Mouse (Mus musculus): ENCODE measurements around the gene Epx. TPM values are rescaled to one million over a fixed set of nuclear protein-coding genes. Genes with fewer than 3 reads are reported as not detected.
A peak's percentile ranks its signal among the peaks of the same experiment; 100 is the strongest.

Gene Epx
- polyA plus RNA-seq, 1 experiment from 2014 or later: not detected

DNA sequence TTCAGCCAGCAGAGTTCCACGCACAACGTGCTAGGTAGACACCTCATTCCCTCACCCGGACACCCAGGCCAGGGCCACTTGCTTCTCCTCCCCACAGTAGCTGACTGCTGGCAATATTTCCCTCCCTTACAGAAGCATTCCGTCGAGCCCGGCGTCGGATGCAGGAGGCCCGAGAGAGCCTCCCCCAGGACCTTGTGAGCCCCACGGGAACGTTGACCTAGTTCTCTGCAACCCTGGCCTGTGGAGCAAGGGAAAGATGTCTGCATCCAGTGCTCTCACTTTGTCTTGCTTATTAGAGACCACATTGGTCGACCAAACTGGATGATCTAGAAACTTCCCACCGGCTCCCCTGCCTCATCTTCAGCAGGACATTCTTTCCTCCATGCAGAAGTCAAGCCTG is 12.5 kb downstream of the Epx start:
- Histone ChIP-seq H3K36me3 (replicated peaks) (peaks cover 56% of the 10 kb centered on the region), H3K9me3 (no peaks in the 10 kb centered on the region), H3K27ac (no peak overlapping the region), H3K4me3 (no peak overlapping the region), H3K4me1 (no peaks in the 10 kb centered on the region), H3K27me3 (ENCODE audit: poor library complexity, severe bottlenecking) (no peaks in the 10 kb centered on the region)
- 94% methylated on average over 13 of the region's 13 CpGs for WGBS
- no peak for DNase-seq (ENCODE audit: extremely low spot score, low spot score)

DNA sequence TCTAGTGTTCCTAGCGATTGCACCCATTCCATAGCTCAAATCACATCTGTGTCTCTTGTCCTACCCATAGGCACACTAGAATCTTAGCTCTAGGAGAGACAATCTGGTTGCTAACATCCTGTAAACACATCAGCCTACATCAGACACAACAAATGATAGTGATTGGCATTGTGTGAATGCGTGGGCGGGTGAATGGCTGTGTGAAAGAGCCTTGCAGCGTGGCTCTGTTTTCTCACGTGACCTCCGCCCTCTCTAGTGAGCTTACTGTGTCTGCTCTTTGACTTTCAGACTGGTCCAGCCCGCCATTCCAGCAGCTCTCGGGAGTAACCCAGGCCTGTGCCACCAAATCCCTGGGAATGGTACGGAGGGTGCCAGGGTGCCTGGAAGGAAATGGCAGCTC is 14.9 kb downstream of the Epx start:
- H3K4me3 ChIP-seq: no peak overlapping the region
- no peaks in the 10 kb centered on the region for H3K27me3 ChIP-seq (ENCODE audit: poor library complexity, severe bottlenecking)
- no peaks in the 10 kb centered on the region for H3K4me1 ChIP-seq
- WGBS: 86% methylated on average over 9 of the region's 9 CpGs
- H3K9me3 ChIP-seq: no peaks in the 10 kb centered on the region
- DNase-seq (ENCODE audit: extremely low spot score, low spot score): no peak
- no peak overlapping the region for H3K27ac ChIP-seq
- peaks cover 80% of the 10 kb centered on the region for H3K36me3 ChIP-seq (replicated peaks)

DNA sequence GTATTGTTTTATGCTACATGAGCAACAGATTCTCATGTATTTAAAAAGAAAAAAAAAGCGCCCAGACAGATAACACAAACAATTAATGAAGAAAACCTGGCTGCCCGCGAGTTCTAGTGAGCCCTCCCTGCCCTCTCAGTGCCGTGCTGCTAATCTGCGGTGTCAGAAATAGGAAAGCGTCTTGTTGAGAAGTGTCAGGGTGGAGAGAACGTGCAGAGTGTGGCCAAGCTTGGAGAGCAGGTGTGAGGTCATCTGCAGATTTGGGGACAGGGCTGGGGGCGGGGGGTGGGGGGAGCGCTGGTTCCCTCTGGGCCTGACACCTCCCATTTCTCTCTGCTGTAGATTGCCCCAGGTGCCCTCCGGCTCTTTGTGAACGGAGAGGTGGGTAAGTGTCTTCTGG is 16.1 kb downstream of the Epx start:
- Histone ChIP-seq H3K27me3 (ENCODE audit: poor library complexity, severe bottlenecking) (no peaks in the 10 kb centered on the region), H3K4me1 (no peaks in the 10 kb centered on the region), H3K4me3 (no peak overlapping the region), H3K36me3 (replicated peaks) (peaks cover 81% of the 10 kb centered on the region), H3K9me3 (no peaks in the 10 kb centered on the region), H3K27ac (no peak overlapping the region)
- DNase-seq (ENCODE audit: extremely low spot score, low spot score): no peak
- WGBS: 89% methylated on average over 11 of the region's 11 CpGs

DNA sequence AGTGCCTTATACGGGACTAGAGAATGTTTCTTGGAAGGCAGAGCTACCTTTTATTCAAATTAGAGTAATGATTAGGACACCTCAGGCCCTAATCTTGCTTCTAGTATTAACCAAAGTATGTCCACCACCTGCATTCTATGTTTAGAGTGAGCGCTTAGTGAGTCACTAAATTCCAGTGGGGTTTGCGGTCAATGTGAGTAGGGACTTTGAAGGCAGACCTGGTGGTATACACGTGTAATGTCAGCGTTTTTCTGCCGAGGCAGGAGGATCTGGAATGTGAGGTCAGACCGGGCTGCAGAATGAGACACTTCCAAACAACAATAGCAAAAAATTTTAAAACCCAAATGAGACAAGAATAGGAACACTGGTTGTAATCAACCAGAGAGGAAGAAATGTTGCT is 20.8 kb downstream of the Epx start:
- Histone ChIP-seq H3K27me3 (ENCODE audit: poor library complexity, severe bottlenecking) (no peaks in the 10 kb centered on the region), H3K27ac (no peak overlapping the region), H3K4me1 (peaks cover 14% of the 10 kb centered on the region), H3K4me3 (no peak overlapping the region), H3K36me3 (replicated peaks) (peaks cover 37% of the 10 kb centered on the region), H3K9me3 (no peaks in the 10 kb centered on the region)
- whole genome bisulfite sequencing: 90% methylated on average over 7 of the region's 7 CpGs
- DNase-seq (ENCODE audit: extremely low spot score, low spot score): no peak

DNA sequence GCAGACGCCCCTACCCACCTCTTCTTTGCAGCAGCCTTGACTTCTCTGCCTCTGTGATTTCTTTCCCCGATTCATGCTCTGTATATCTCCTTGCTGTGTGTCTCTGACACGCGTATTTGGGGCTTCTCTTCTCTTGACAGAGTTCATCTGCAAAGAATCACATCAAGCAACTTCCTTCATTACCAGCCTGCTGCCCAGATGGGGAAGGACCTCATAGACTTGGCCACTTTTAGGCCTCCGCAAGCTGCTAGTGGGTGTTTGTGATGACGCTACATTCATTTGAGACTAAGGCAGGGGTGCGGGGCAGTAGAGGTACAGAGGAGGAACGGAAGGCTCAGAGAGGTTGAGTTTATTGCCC is 21.8 kb downstream of the Epx start:
- peaks cover 33% of the 10 kb centered on the region for H3K36me3 ChIP-seq (replicated peaks)
- DNase-seq (ENCODE audit: extremely low spot score, low spot score): no peak
- peak overlapping the region; percentile 86 for H3K27ac ChIP-seq
- WGBS: 40% methylated on average over 8 of the region's 8 CpGs
- no peaks in the 10 kb centered on the region for H3K9me3 ChIP-seq
- H3K27me3 ChIP-seq (ENCODE audit: poor library complexity, severe bottlenecking): no peaks in the 10 kb centered on the region
- H3K4me1 ChIP-seq: peaks cover 14% of the 10 kb centered on the region
- H3K4me3 ChIP-seq: peak overlapping the region; percentile 61

DNA sequence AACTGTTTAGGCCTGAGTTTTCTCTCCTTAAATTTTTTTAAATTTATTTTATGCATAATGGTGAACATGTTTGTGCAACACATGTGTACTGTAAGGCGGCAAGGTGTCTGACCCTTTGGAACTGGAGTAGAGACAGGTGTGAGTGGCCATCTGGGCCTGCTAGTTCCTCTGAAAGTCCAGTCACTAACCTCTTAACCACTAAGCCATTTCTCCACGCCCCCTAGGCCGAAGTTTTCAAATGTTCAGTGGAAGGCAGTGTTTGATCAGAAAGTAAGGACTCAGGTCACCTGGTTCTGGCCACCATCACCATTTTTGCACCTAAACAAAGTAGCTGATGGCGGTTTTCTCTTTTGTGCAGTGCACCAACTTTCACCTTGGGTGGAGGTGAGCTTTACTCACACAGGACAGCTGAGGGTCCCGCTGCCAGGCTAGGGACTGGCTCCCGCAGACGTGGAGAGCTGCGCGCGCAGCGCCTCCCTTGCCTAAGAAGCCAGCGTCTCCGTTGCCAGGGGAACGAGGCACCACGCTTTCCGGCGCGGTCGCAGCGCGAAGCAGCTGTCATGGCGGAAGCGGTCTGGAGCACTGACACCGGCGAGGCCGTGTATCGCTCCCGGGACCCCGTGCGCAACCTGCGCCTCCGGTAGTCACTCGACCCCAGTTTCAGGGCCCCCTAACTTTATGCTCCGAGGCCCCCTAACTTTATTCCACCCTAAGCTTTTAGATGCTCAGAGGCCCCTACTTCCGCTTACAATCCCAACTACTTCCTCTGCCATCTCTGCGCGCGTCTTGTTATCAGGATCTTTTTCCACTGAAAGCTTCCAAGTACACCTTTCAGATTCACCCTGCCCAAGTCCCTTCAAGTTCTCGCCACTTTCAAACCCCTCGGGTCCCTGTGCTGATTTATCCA is 22.4 kb downstream of the Epx start, which contains the start of gene Mks1:
Mks1 (plus strand) TSS at position 526 of the 907 bp plus-strand sequence.
- H3K27ac ChIP-seq: peak within 1 kb of the TSS; percentile 86
- H3K36me3 ChIP-seq (replicated peaks): peaks cover 26% of the 10 kb centered on the region
- WGBS: 5% methylated on average over 40 of the region's 40 CpGs
- peaks cover 14% of the 10 kb centered on the region for H3K4me1 ChIP-seq
- H3K4me3 ChIP-seq: peak within 1 kb of the TSS; percentile 61
- H3K27me3 ChIP-seq (ENCODE audit: poor library complexity, severe bottlenecking): no peaks in the 10 kb centered on the region
- no peaks in the 10 kb centered on the region for H3K9me3 ChIP-seq
- DNase-seq (ENCODE audit: extremely low spot score, low spot score): peak; percentile 94

DNA sequence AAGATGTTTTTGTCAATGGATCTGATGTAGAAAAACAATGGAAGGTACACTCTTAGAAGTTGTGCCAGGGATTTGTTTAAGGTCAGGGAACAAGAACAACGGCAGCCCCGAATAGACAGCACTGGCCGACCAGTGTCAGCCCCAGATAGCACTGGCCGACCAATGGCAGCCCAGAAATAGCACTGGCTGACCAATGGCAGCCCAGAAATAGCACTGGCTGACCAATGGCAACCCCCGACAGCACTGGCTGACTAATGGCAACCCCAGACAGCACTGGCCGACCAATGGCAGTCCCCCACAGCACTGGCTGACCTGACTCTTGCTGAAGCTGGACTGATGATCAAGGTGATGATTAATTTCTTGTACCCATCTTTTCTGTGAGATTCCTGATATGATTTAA is 27.5 kb downstream of the Epx start:
- no peak overlapping the region for H3K4me3 ChIP-seq
- H3K27ac ChIP-seq: no peak overlapping the region
- H3K4me1 ChIP-seq: peaks cover 5% of the 10 kb centered on the region
- H3K36me3 ChIP-seq (replicated peaks): no peaks in the 10 kb centered on the region
- H3K9me3 ChIP-seq: no peaks in the 10 kb centered on the region
- 73% methylated on average over 6 of the region's 6 CpGs for WGBS
- no peaks in the 10 kb centered on the region for H3K27me3 ChIP-seq (ENCODE audit: poor library complexity, severe bottlenecking)
- no peak for DNase-seq (ENCODE audit: extremely low spot score, low spot score)

DNA sequence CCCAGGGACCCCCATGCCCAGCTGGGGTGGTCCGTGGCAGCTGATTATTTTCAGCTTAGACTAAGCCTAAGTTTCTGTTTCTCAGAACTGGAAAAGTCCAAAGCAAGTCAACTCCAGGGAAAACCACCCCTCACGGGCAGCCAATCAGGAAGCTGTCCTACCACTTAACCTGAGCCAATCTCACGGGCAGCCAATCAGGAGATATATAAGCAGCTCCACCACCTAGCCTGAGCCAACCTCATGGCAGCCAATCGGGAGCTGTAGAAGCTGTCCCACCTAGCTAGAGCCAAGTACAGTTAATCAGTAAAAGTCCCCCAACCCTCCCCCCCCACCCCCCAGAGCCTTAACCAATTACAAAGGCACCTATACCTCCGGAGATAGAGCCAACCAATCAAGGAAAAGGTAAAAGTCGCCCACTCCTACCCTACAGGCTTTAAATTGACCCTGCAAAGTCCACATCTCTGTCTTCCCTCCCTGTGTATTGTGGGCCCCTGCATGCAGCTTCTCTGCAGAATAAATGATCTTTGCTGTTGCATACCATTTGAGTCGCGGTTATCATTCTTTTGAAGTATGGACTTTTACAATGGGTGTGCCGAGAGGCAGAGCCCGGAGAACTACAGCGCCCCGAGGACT is 28.3 kb downstream of the Epx start:
- WGBS: 91% methylated on average over 12 of the region's 12 CpGs
- no peaks in the 10 kb centered on the region for H3K9me3 ChIP-seq

DNA sequence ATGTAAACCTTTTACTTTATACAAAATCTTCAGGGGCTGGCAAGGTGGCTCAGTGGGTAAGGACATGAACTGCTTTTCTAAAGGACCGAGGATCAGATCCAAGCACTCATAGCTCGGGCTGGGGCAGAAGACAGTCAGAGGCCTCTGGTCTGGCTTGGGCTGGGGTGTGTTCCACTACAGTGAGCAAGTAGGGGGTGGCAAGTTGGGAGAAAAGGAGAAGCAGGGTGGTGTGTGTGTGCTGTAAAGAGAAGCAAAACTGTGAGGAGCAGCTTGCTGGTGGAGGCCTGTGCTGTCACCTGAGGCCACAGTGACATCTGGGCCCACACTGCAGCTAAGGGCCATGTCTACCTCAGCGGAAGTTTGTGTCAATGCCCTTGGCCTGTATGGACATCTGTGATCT is 33.9 kb downstream of the Epx start:
- Histone ChIP-seq H3K36me3 (replicated peaks) (no peaks in the 10 kb centered on the region), H3K27ac (no peak overlapping the region), H3K9me3 (no peaks in the 10 kb centered on the region), H3K4me1 (no peaks in the 10 kb centered on the region), H3K27me3 (ENCODE audit: poor library complexity, severe bottlenecking) (no peaks in the 10 kb centered on the region), H3K4me3 (no peak overlapping the region)
- DNase-seq (ENCODE audit: extremely low spot score, low spot score): no peak
- 95% methylated on average over 3 of the region's 3 CpGs for WGBS

More for the DNA sequence above, 28.3 kb downstream of the Epx start:
- Histone ChIP-seq H3K27me3 (ENCODE audit: poor library complexity, severe bottlenecking) (no peaks in the 10 kb centered on the region), H3K4me1 (no peaks in the 10 kb centered on the region), H3K36me3 (replicated peaks) (no peaks in the 10 kb centered on the region), H3K4me3 (no peak overlapping the region), H3K27ac (no peak overlapping the region)
- no peak for DNase-seq (ENCODE audit: extremely low spot score, low spot score)

DNA sequence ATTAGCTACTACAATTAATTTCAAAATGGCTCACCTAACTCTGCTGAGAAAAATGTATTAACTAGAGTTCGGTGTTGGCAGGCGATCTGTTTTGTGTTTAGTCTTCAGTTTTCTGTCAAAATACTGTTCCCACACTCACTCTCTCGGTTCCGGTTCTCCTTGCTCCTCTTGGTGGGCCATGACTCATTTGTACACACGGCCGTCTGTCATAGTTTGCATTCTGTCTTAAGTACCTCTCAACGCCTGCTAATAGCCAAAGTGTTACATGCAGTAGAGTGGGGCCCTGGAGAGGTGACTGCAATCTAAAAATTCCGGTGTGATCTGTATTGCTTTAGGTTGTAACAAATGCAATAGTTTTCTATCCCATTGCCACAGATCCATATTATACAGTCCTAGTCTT is 34.7 kb downstream of the Epx start:
- Histone ChIP-seq H3K4me3 (no peak overlapping the region), H3K36me3 (replicated peaks) (no peaks in the 10 kb centered on the region), H3K4me1 (no peaks in the 10 kb centered on the region), H3K27ac (no peak overlapping the region), H3K27me3 (ENCODE audit: poor library complexity, severe bottlenecking) (no peaks in the 10 kb centered on the region), H3K9me3 (no peaks in the 10 kb centered on the region)
- DNase-seq (ENCODE audit: extremely low spot score, low spot score): no peak
- 91% methylated on average over 8 of the region's 8 CpGs for WGBS

DNA sequence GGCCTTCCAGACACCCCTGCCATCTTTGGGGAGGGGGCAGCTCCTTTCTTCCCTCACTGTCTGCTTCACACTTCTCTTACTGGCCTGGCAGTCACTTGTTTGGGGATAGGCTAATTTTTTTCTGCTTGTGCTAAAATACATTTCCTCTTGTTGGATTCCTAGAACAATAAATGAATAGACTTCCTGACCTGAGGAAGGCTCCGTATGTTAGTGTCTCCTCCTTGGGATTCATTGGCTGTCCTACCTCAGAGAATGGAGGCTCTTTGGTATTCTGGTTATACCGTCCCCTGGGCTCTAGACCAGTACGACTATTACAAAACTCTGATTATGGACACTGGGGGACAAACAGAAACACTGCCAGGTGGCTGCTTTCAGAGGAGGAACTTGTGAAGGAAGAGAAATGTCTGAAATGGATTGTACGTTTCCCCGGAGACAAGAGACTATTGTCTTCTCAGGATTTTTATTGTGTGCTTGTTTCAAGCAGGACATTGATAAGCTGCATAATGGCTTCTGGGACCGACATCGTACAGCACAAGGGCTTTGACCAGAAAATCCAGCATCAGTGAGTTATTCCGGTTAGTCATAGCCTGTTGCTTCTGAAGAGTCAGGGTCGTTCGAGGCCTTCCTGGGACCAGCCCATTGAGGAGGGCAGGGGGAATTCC is 47.0 kb downstream of the Epx start, which contains the start of gene Lpo:
Lpo (minus strand) TSS at position 51 of the 662 bp plus-strand sequence.
- WGBS: 69% methylated on average over 10 of the region's 10 CpGs
- no peaks in the 10 kb centered on the region for H3K36me3 ChIP-seq (replicated peaks)
- H3K27ac ChIP-seq: no peak within 1 kb of the TSS
- peaks cover 5% of the 10 kb centered on the region; the same call in 1 of the 2 replicates for H3K27me3 ChIP-seq (ENCODE audit: poor library complexity, severe bottlenecking)
- H3K4me3 ChIP-seq: no peak within 1 kb of the TSS
- DNase-seq (ENCODE audit: extremely low spot score, low spot score): no peak
- peaks cover 11% of the 10 kb centered on the region for H3K4me1 ChIP-seq
- no peaks in the 10 kb centered on the region for H3K9me3 ChIP-seq

DNA sequence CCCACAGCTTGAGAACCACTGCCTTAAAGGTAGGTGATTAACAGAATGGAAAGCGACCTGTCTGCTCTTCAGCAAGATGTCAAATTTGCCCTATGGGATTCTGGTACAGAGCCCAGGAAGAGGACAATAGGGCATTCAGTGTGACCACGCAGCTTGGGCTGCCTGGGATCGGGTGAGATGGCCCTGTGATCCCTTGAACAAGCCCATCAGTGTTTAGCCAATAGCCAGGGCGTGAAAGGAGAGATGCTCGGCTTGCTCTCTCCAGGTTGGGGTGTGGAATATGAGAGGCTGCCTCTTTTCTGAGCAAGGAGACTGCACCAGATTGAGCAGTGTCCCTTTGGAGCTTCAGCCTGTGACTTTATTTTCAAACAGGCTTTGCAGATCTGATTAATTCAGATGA is 53.8 kb downstream of the Epx start:
- Histone ChIP-seq H3K4me3 (no peak overlapping the region), H3K9me3 (no peaks in the 10 kb centered on the region), H3K27ac (no peak overlapping the region), H3K4me1 (peaks cover 17% of the 10 kb centered on the region), H3K27me3 (ENCODE audit: poor library complexity, severe bottlenecking) (peaks cover 31% of the 10 kb centered on the region), H3K36me3 (replicated peaks) (no peaks in the 10 kb centered on the region)
- no peak for DNase-seq (ENCODE audit: extremely low spot score, low spot score)
- 48% methylated on average over 5 of the region's 5 CpGs for WGBS

DNA sequence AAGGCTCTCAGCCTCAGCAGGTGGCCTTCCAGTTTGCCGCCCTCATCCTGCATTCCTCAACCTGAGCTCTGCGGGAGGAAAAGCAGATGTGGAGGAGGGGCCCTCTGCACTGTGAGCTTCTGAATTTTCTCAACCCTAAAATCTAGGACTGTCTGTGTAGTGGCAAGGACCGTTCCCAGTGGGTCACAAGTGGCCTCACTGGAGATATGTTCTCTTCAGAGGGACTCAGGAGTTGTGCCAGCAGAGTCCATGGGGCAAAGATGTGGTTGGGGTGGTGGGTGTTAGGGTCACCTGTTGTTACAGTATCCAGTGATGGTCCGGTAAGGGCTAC is 57.9 kb downstream of the Epx start:
- Histone ChIP-seq H3K36me3 (replicated peaks) (no peaks in the 10 kb centered on the region), H3K4me3 (peak overlapping the region; percentile 54), H3K9me3 (no peaks in the 10 kb centered on the region), H3K27me3 (ENCODE audit: poor library complexity, severe bottlenecking) (peaks cover 38% of the 10 kb centered on the region), H3K4me1 (peaks cover 21% of the 10 kb centered on the region), H3K27ac (peak overlapping the region; percentile 65)
- WGBS: 32% methylated on average over 4 of the region's 4 CpGs
- no peak for DNase-seq (ENCODE audit: extremely low spot score, low spot score)

Data from forebrain, embryonic 10.5 days (tissue).